Mouse (Mus musculus): ENCODE measurements at regions not wholly inside any gene's neighbourhood (a gene's known extent, or its start where the extent isn't known, plus 50 kb on each side); places are given as distances from the start of the nearest gene placed in this dataset.

DNA sequence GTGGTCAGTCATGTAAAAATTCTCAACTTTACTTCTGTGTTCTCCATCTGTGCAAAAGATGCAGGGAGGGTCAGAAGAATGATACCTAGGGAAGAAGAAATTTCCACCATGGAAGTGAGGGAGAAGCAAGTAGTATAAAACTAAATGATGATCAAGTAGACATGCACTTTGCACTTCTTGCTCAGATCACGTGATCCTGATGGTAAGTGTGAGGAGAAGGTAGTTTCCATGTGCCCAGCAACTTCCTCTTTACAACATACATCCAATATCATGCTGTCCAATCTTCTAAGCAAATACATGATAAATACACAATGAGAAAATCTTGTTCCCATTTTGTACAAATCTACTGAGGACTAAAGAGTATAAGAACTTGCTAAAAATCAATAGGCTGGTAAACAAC lies 230.4 kb upstream of the Sgcd start:
- Histone ChIP-seq H3K27me3 (ENCODE audit: control insufficient read depth, insufficient read depth, low read length) (no peaks in the 10 kb centered on the region), H3K4me3 (replicated peaks; ENCODE audit: insufficient read depth, low read depth, low read length) (no peak overlapping the region), H3K27ac (ENCODE audit: insufficient read depth, low read length) (no peak overlapping the region), H3K4me1 (ENCODE audit: control insufficient read depth, insufficient read depth, low read length) (no peaks in the 10 kb centered on the region)
- DNase-seq, result no peak
- TF ChIP-seq POLR2A (IDR thresholded peaks at IDR 0.05; ENCODE audit: borderline replicate concordance, insufficient read depth, low read length), result no peak
- TF ChIP-seq CTCF (IDR thresholded peaks at IDR 0.05; ENCODE audit: borderline replicate concordance, insufficient read depth, low read depth, low read length), result no peak
- 79% methylated on average over 1 of the region's 1 CpGs for WGBS

DNA sequence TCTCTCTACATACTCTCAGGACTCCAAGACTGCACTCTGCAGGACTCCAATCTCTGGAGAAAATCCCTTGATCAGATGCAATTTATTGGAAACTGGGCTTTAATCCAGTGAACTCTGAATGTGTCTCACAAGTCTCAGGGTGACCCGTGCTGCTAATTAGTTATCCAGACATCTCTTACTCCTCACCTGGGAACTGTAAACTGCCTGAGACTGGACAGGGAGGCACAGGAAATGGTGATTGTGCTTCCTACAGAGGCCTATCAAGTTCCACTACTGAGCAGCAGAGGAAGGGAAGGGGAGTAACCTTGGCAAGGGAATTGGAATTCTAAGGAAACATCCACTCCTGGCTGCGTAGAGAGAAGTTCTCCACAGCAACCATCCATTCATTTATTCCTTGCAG lies 228.0 kb upstream of the Sgcd start:
- whole genome bisulfite sequencing, result 42% methylated on average over 2 of the region's 2 CpGs
- H3K4me3 ChIP-seq (replicated peaks; ENCODE audit: insufficient read depth, low read depth, low read length), result no peak overlapping the region
- no peak overlapping the region for H3K27ac ChIP-seq (ENCODE audit: insufficient read depth, low read length)
- TF ChIP-seq CTCF (IDR thresholded peaks at IDR 0.05; ENCODE audit: borderline replicate concordance, insufficient read depth, low read depth, low read length), result no peak
- no peak for TF ChIP-seq POLR2A (IDR thresholded peaks at IDR 0.05; ENCODE audit: borderline replicate concordance, insufficient read depth, low read length)
- DNase-seq, result no peak
- H3K4me1 ChIP-seq (ENCODE audit: control insufficient read depth, insufficient read depth, low read length), result no peaks in the 10 kb centered on the region
- no peaks in the 10 kb centered on the region for H3K27me3 ChIP-seq (ENCODE audit: control insufficient read depth, insufficient read depth, low read length)

DNA sequence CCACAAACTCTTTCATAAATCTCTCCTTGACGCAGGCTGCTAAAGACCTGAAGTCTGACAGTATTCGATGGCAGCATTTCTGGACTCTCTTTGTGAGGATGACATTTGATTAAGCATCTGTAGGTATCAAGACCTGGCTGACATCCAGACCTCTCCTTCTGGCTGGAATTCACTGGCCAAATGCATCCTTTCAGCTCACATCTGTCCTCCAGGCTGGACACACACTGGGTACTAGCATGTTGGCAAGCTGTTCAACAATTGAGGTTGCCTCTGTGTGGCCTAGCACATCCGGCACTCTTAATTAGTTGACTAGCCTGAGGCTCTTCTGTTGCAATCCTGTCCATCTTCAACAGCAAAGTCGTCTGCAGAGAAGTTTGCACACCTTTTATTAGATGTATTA lies 197.8 kb upstream of the Sgcd start:
- 20% methylated on average over 4 of the region's 4 CpGs for WGBS
- Histone ChIP-seq H3K4me3 (replicated peaks; ENCODE audit: insufficient read depth, low read depth, low read length) (no peak overlapping the region), H3K27me3 (ENCODE audit: control insufficient read depth, insufficient read depth, low read length) (no peaks in the 10 kb centered on the region), H3K4me1 (ENCODE audit: control insufficient read depth, insufficient read depth, low read length) (no peaks in the 10 kb centered on the region), H3K27ac (ENCODE audit: insufficient read depth, low read length) (no peak overlapping the region)
- peak; percentile 9 to 33 for DNase-seq
- TF ChIP-seq CTCF (IDR thresholded peaks at IDR 0.05; ENCODE audit: borderline replicate concordance, insufficient read depth, low read depth, low read length), result no peak
- TF ChIP-seq POLR2A (IDR thresholded peaks at IDR 0.05; ENCODE audit: borderline replicate concordance, insufficient read depth, low read length), result no peak

DNA sequence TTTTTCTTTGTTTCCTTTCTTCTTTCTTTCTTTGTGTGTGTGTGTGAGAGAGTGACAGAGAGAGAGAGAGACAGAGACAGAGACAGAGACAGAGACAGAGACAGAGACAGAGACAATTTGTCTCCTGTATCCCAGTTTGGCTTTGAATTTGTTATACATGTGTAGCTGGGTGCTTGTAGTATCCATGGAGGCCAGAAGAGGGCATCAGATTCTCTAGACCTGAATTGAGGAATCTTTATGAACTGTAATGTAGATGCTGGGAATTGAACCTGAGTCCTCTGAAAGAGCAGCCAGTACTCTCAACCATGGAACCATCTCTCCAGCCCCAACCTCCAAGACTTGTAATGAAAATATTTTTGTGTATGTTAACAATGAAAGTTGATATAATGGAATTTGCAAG lies 190.2 kb upstream of the Sgcd start:
- no peak for TF ChIP-seq CTCF (IDR thresholded peaks at IDR 0.05; ENCODE audit: borderline replicate concordance, insufficient read depth, low read depth, low read length)
- TF ChIP-seq POLR2A (IDR thresholded peaks at IDR 0.05; ENCODE audit: borderline replicate concordance, insufficient read depth, low read length), result no peak
- Histone ChIP-seq H3K27me3 (ENCODE audit: control insufficient read depth, insufficient read depth, low read length) (no peaks in the 10 kb centered on the region), H3K27ac (ENCODE audit: insufficient read depth, low read length) (no peak overlapping the region), H3K4me3 (replicated peaks; ENCODE audit: insufficient read depth, low read depth, low read length) (no peak overlapping the region), H3K4me1 (ENCODE audit: control insufficient read depth, insufficient read depth, low read length) (no peaks in the 10 kb centered on the region)
- DNase-seq, result no peak

DNA sequence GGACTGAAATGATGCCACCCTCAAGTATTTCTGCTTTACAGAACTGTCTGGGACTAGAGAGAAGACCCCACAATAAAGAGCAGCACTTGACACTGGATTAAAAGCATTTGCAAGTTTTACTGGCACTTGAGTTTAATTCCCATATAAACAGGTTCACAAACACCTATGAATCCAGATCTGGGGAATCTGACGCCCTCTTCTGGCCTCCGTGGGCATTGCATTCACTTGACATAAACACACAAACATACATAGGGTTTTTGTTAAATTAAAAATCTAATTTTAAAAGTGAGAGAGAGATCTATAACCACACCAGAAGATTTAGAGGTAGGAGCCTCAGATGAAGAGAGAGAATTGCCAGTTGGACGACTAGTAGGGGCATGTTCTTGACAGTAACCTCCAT lies 189.4 kb upstream of the Sgcd start:
- WGBS, result 38% methylated on average over 3 of the region's 3 CpGs
- Histone ChIP-seq H3K27me3 (ENCODE audit: control insufficient read depth, insufficient read depth, low read length) (no peaks in the 10 kb centered on the region), H3K4me1 (ENCODE audit: control insufficient read depth, insufficient read depth, low read length) (no peaks in the 10 kb centered on the region), H3K27ac (ENCODE audit: insufficient read depth, low read length) (no peak overlapping the region), H3K4me3 (replicated peaks; ENCODE audit: insufficient read depth, low read depth, low read length) (no peak overlapping the region)
- DNase-seq, result no peak
- no peak for TF ChIP-seq POLR2A (IDR thresholded peaks at IDR 0.05; ENCODE audit: borderline replicate concordance, insufficient read depth, low read length)
- TF ChIP-seq CTCF (IDR thresholded peaks at IDR 0.05; ENCODE audit: borderline replicate concordance, insufficient read depth, low read depth, low read length), result no peak

DNA sequence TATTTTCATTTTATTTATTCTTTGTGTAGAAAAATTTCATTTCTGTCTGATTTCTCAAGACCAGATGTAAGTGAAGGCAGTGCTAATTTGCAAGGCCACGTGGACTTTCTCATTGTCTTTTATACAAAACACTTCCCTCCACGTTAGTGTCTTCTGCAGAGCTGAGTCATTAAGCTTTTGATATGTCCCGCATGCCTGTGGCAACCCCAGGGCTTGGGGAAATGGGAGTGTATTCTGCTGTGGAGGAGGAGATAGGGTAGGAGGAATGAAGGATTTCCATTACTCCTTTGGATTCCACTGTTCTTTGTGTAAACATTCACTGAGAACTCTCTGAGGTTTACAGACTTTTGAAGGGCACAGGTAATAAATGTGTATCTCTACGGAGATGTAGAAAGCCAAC lies 187.7 kb upstream of the Sgcd start:
- WGBS, result 78% methylated on average over 4 of the region's 4 CpGs
- DNase-seq, result no peak
- no peaks in the 10 kb centered on the region for H3K27me3 ChIP-seq (ENCODE audit: control insufficient read depth, insufficient read depth, low read length)
- H3K4me1 ChIP-seq (ENCODE audit: control insufficient read depth, insufficient read depth, low read length), result no peaks in the 10 kb centered on the region
- no peak overlapping the region for H3K4me3 ChIP-seq (replicated peaks; ENCODE audit: insufficient read depth, low read depth, low read length)
- no peak overlapping the region for H3K27ac ChIP-seq (ENCODE audit: insufficient read depth, low read length)
- no peak for TF ChIP-seq CTCF (IDR thresholded peaks at IDR 0.05; ENCODE audit: borderline replicate concordance, insufficient read depth, low read depth, low read length)
- no peak for TF ChIP-seq POLR2A (IDR thresholded peaks at IDR 0.05; ENCODE audit: borderline replicate concordance, insufficient read depth, low read length)

DNA sequence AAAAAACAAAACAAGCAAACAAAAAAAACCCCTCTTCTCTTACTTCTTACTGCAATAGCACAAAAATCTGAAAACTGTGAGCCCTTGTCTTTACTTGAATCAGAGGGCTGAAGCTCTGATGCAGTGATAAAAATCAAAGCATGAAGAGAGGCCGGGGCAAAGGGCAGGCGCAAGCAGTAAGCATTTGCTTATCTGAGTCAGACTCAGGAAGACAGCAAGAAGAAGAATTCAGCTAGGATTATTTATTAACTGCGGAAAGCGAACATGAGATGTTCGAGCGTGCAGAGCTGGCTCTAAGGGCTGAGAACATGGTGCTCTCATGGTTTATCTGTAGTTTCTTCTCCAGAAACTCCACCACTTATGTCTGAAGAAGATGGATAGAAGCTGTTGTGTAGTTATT lies 163.4 kb upstream of the Sgcd start:
- TF ChIP-seq CTCF (IDR thresholded peaks at IDR 0.05; ENCODE audit: borderline replicate concordance, insufficient read depth, low read depth, low read length) (no peak), POLR2A (IDR thresholded peaks at IDR 0.05; ENCODE audit: borderline replicate concordance, insufficient read depth, low read length) (no peak)
- DNase-seq, result no peak
- Histone ChIP-seq H3K4me1 (ENCODE audit: control insufficient read depth, insufficient read depth, low read length) (no peaks in the 10 kb centered on the region), H3K4me3 (replicated peaks; ENCODE audit: insufficient read depth, low read depth, low read length) (no peak overlapping the region), H3K27ac (ENCODE audit: insufficient read depth, low read length) (no peak overlapping the region), H3K27me3 (ENCODE audit: control insufficient read depth, insufficient read depth, low read length) (no peaks in the 10 kb centered on the region)
- WGBS, result 94% methylated on average over 6 of the region's 6 CpGs

DNA sequence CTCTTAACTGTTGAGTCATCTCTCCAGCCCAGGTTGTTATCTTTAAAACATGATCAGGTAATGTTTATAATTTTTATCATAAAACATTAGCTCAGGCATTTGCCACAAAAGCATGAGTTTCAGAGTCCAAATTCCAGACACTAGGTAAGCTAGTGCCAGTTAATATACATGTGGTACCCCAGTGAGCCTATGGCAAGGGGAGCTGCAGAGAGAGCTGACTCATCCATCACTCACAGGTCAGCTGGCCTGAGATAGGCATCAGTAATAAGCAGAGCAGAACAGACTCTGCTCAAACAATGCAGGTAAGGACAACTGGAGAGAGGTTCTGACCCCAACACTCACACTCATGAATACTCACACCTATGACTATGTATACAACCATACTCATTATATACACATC lies 144.6 kb upstream of the Sgcd start:
- DNase-seq, result no peak
- no peak for TF ChIP-seq POLR2A (IDR thresholded peaks at IDR 0.05; ENCODE audit: borderline replicate concordance, insufficient read depth, low read length)
- no peak for TF ChIP-seq CTCF (IDR thresholded peaks at IDR 0.05; ENCODE audit: borderline replicate concordance, insufficient read depth, low read depth, low read length)
- Histone ChIP-seq H3K4me1 (ENCODE audit: control insufficient read depth, insufficient read depth, low read length) (no peaks in the 10 kb centered on the region), H3K4me3 (replicated peaks; ENCODE audit: insufficient read depth, low read depth, low read length) (no peak overlapping the region), H3K27ac (ENCODE audit: insufficient read depth, low read length) (no peak overlapping the region), H3K27me3 (ENCODE audit: control insufficient read depth, insufficient read depth, low read length) (no peaks in the 10 kb centered on the region)

DNA sequence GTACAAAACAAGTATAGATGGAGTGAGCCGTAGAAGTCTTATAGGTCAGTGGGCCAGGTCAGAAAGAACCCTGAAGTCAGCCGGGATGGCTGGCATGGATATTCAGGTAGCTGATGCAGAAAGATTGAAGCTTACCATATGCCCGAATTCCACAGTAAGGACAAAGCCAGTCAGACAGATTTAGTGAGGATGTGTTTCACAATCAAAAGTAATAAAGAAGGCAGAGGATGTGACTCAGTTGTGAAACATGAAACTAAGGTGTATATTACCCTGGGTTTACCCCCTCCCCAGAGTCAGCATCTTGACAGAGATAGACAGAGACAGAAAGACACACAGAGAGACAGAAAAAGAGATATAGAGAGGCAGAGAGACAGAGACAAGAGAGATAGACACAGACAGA lies 109.3 kb upstream of the Sgcd start:
- TF ChIP-seq CTCF (IDR thresholded peaks at IDR 0.05; ENCODE audit: borderline replicate concordance, insufficient read depth, low read depth, low read length), result no peak
- TF ChIP-seq POLR2A (IDR thresholded peaks at IDR 0.05; ENCODE audit: borderline replicate concordance, insufficient read depth, low read length), result no peak
- Histone ChIP-seq H3K4me1 (ENCODE audit: control insufficient read depth, insufficient read depth, low read length) (no peaks in the 10 kb centered on the region), H3K27me3 (ENCODE audit: control insufficient read depth, insufficient read depth, low read length) (no peaks in the 10 kb centered on the region), H3K27ac (ENCODE audit: insufficient read depth, low read length) (no peak overlapping the region), H3K4me3 (replicated peaks; ENCODE audit: insufficient read depth, low read depth, low read length) (no peak overlapping the region)
- DNase-seq, result no peak
- WGBS, result 81% methylated on average over 3 of the region's 3 CpGs
